Mouse (Mus musculus) MEL (cell line): ENCODE measurements around the gene Arhgap42. TPM values are rescaled to one million over a fixed set of nuclear protein-coding genes. Genes with fewer than 3 reads are reported as not detected.

ENCODE experiments used
- DNase-seq: peaks from one replicate; pipeline ENCODE4 v3.0.0; 2011; ENCODE audit warnings: low read depth, low spot score
- H3K27ac ChIP-seq: 2 replicates; pipeline ENCODE4 v1.5.1; 2012; ENCODE audit warnings: low read depth, mild to moderate bottlenecking, control low read depth, low read length, moderate library complexity; ENCODE audit not compliant: control insufficient read depth
- H3K27me3 ChIP-seq, 2 experiments: fragments of 150-350 bp in 1 of 2; sonication (generic) in 1 of 2; 2 replicates each; pipeline ENCODE4 v1.6.1; 2012; ENCODE audit warnings: low read length in 2 of 2, mild to moderate bottlenecking in 2 of 2, improper control_type of control experiment in 1 of 2, moderate library complexity in 1 of 2; ENCODE audit not compliant: insufficient read depth in 2 of 2, control insufficient read depth in 1 of 2
- H3K36me3 ChIP-seq, 2 experiments: 2 replicates each; pipeline ENCODE4 v1.6.1; 2012 to 2014; ENCODE audit warnings: low read length in 2 of 2, improper control_type of control experiment in 1 of 2, inconsistent platforms in 1 of 2, mild to moderate bottlenecking in 1 of 2; ENCODE audit not compliant: insufficient read depth in 2 of 2, control insufficient read depth in 1 of 2
- H3K4me1 ChIP-seq, 2 experiments: fragments of 150-350 bp in 1 of 2; sonication (generic) in 1 of 2; 2 replicates each; pipeline ENCODE4 v1.6.1; 2012; ENCODE audit warnings: low read length in 2 of 2, improper control_type of control experiment in 1 of 2, mild to moderate bottlenecking in 1 of 2; ENCODE audit not compliant: insufficient read depth in 2 of 2, control insufficient read depth in 1 of 2
- H3K4me3 ChIP-seq, 2 experiments: fragments of 150-350 bp in 1 of 2; sonication (generic) in 1 of 2; 2 replicates each; pipeline ENCODE4 v1.5.1; 2012; ENCODE audit warnings: low read depth in 2 of 2, low read length in 2 of 2, mild to moderate bottlenecking in 2 of 2, moderate library complexity in 2 of 2, control low read depth in 1 of 2, improper control_type of control experiment in 1 of 2; ENCODE audit not compliant: control insufficient read depth in 1 of 2, insufficient read depth in 1 of 2
- H3K79me2 ChIP-seq: 2 replicates; pipeline ENCODE4 v1.6.1; 2012; ENCODE audit warnings: mild to moderate bottlenecking, low read length, moderate library complexity; ENCODE audit not compliant: control insufficient read depth, poor library complexity, insufficient read depth
- H3K9ac ChIP-seq: 2 replicates; pipeline ENCODE4 v1.6.1; 2012; ENCODE audit warnings: low read depth, mild to moderate bottlenecking, control low read depth, low read length, moderate library complexity; ENCODE audit not compliant: control insufficient read depth, poor library complexity, severe bottlenecking
- H3K9me3 ChIP-seq: fragments of 150-350 bp; sonication (generic); replicated peaks from 2 replicates; pipeline ENCODE4 v1.6.1; 2012; ENCODE audit warnings: mild to moderate bottlenecking, low read length, improper control_type of control experiment, moderate library complexity; ENCODE audit not compliant: insufficient read depth
- BHLHE40 ChIP-seq: IDR thresholded peaks from 2 replicates; pipeline ENCODE4 v1.6.1; 2012; ENCODE audit warnings: low read depth, mild to moderate bottlenecking, inconsistent platforms, low read length, improper control_type of control experiment, borderline replicate concordance
- CHD2 ChIP-seq: IDR thresholded peaks from 2 replicates; pipeline ENCODE4 v1.6.1; 2011; ENCODE audit warnings: low read length, improper control_type of control experiment
- ELF1 ChIP-seq: IDR thresholded peaks from 2 replicates; pipeline ENCODE4 v1.6.1; 2014; ENCODE audit warnings: low read depth, mild to moderate bottlenecking, inconsistent platforms, low read length, improper control_type of control experiment, moderate library complexity
- ETS1 ChIP-seq: IDR thresholded peaks from 2 replicates; pipeline ENCODE4 v1.6.1; 2012; ENCODE audit warnings: low read depth, mild to moderate bottlenecking, inconsistent platforms, low read length, improper control_type of control experiment, moderate library complexity
- GABPA ChIP-seq: IDR thresholded peaks from 2 replicates; pipeline ENCODE4 v1.6.1; 2012; ENCODE audit warnings: low read depth, mild to moderate bottlenecking, inconsistent platforms, low read length, improper control_type of control experiment, moderate library complexity
- HCFC1 ChIP-seq: IDR thresholded peaks from 2 replicates; pipeline ENCODE4 v1.6.1; 2012; ENCODE audit warnings: low read depth, mild to moderate bottlenecking, inconsistent platforms, low read length, improper control_type of control experiment, moderate library complexity
- JUND ChIP-seq: IDR thresholded peaks from 2 replicates; pipeline ENCODE4 v1.6.1; 2011; ENCODE audit warnings: low read depth, mild to moderate bottlenecking, improper control_type of control experiment, low read length
- MAFK ChIP-seq: IDR thresholded peaks from 2 replicates; pipeline ENCODE4 v1.6.1; 2011; ENCODE audit warnings: low read depth, mild to moderate bottlenecking, low read length, improper control_type of control experiment, borderline replicate concordance
- MAZ ChIP-seq: IDR thresholded peaks from 2 replicates; pipeline ENCODE4 v1.6.1; 2012; ENCODE audit warnings: low read depth, mild to moderate bottlenecking, inconsistent platforms, low read length, improper control_type of control experiment
- MYB ChIP-seq: IDR thresholded peaks from 2 replicates; pipeline ENCODE4 v1.6.1; 2011; ENCODE audit warnings: mild to moderate bottlenecking, low read depth, low read length, improper control_type of control experiment
- NRF1 ChIP-seq: IDR thresholded peaks from 2 replicates; pipeline ENCODE4 v1.6.1; 2014; ENCODE audit warnings: low read depth, mild to moderate bottlenecking, inconsistent platforms, low read length, improper control_type of control experiment, moderate library complexity; ENCODE audit not compliant: poor library complexity, insufficient read depth, severe bottlenecking
- POLR2AphosphoS2 ChIP-seq: IDR thresholded peaks from 2 replicates; pipeline ENCODE4 v1.6.1; 2011; ENCODE audit warnings: low read length, improper control_type of control experiment
- POLR2AphosphoS5 ChIP-seq: IDR thresholded peaks from 2 replicates; pipeline ENCODE4 v1.6.1; 2012; ENCODE audit warnings: low read depth, borderline replicate concordance, mild to moderate bottlenecking, inconsistent platforms, low read length, moderate library complexity, mixed read lengths
- SIN3A ChIP-seq: IDR thresholded peaks from 2 replicates; pipeline ENCODE4 v1.6.1; 2012; ENCODE audit warnings: low read length, improper control_type of control experiment, inconsistent platforms
- TAL1 ChIP-seq: IDR thresholded peaks from 2 replicates; pipeline ENCODE4 v1.6.1; 2012; ENCODE audit warnings: mild to moderate bottlenecking, inconsistent platforms, low read length, moderate library complexity, mixed read lengths
- TCF12 ChIP-seq: IDR thresholded peaks from 2 replicates; pipeline ENCODE4 v1.6.1; 2014; ENCODE audit warnings: low read depth, mild to moderate bottlenecking, inconsistent platforms, low read length, improper control_type of control experiment, moderate library complexity
- UBTF ChIP-seq: IDR thresholded peaks from 2 replicates; pipeline ENCODE4 v1.6.1; 2012; ENCODE audit warnings: low read depth, mild to moderate bottlenecking, inconsistent platforms, low read length, improper control_type of control experiment, moderate library complexity, borderline replicate concordance; ENCODE audit not compliant: insufficient read depth
- ZNF384 ChIP-seq: IDR thresholded peaks from 2 replicates; pipeline ENCODE4 v1.6.1; 2012; ENCODE audit warnings: low read depth, mild to moderate bottlenecking, inconsistent platforms, low read length, improper control_type of control experiment
- polyA plus RNA-seq, 2 experiments: library from polyadenylated mRNA; stranded (reverse) in 1 of 2; unstranded in 1 of 2; fragments of >175 nt in 1 of 2; fragments of >200 nt in 1 of 2; gene quantifications; 2 replicates each; pipeline versions ENCODE4 v1.2.1 to v1.2.4; 2012; ENCODE audit warnings: low replicate concordance in 2 of 2, low read depth in 1 of 2; ENCODE audit not compliant: insufficient read length in 2 of 2, insufficient read depth in 1 of 2, missing spikeins in 1 of 2
- total RNA-seq: library from RNA; depleted of rRNA; stranded (reverse); fragments of 300-350 nt; gene quantifications from 2 replicates; pipeline ENCODE4 v1.2.3, GENCODE M21; 2012

Gene Arhgap42
- total and polyA plus RNA-seq, 3 experiments = not detected

DNA sequence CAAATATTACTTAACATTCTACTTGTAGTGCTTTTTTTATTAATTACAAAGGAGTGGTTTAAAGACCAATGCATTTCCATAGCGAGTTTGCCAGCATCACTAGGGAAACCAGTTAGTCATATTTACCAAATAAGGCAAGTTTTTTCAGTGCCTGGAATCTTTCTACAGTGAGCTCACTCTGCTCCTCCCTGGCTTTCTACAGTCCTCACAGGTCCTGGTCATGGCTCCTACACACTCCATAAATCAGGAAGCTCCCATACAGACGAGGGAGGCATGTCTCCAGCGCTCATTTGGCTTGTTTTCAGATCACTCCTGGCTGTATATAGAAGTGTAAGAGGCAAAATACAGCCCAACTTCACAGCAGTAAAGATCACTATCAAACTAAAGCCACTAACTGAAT is 134.1 kb downstream of the Arhgap42 start:
- Histone ChIP-seq H3K9ac (no peak overlapping the region), H3K27me3 (no peaks in the 10 kb centered on the region), H3K36me3 (no peaks in the 10 kb centered on the region), H3K4me1 (no peaks in the 10 kb centered on the region), H3K27ac (no peak overlapping the region), H3K9me3 (no peaks in the 10 kb centered on the region), H3K4me3 (no peak overlapping the region), H3K79me2 (no peaks in the 10 kb centered on the region)
- TF ChIP-seq CHD2 = no peak
- TF ChIP-seq GABPA = no peak
- TF ChIP-seq ZNF384 = no peak
- TF ChIP-seq JUND = no peak
- no peak for TF ChIP-seq TCF12
- no peak for TF ChIP-seq ELF1
- TF ChIP-seq MAZ = no peak
- DNase-seq = no peak

DNA sequence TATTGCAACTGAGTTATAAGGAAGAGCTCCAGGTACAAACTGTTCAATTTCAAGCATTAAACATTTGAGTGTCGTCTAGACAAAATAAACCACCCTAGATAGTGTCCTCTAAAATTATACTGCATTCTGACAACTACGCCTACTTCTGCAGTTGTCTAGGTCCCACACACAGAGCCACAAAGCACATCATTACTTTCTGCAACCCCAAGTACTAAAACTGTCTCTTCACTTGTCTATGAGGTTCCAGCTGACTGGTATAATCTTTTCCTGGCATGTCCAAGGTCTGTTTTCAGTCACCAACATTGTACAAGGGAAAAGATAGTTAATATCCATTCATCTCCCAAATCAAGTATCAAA is 136.8 kb downstream of the Arhgap42 start:
- TF ChIP-seq ETS1 = no peak
- TF ChIP-seq ELF1 = no peak
- no peak for TF ChIP-seq CHD2
- TF ChIP-seq POLR2AphosphoS5 = no peak
- no peak for TF ChIP-seq MAFK
- TF ChIP-seq MYB = no peak
- TF ChIP-seq SIN3A = no peak
- no peak for TF ChIP-seq BHLHE40
- no peak for TF ChIP-seq POLR2AphosphoS2
- TF ChIP-seq TCF12 = no peak
- TF ChIP-seq NRF1 = no peak
- TF ChIP-seq TAL1 = no peak
- TF ChIP-seq UBTF = no peak
- no peak for TF ChIP-seq HCFC1
- no peaks in the 10 kb centered on the region for H3K79me2 ChIP-seq
- H3K27ac ChIP-seq = no peak overlapping the region

More for the DNA sequence above, 136.8 kb downstream of the Arhgap42 start:
- Histone ChIP-seq H3K27me3 (no peaks in the 10 kb centered on the region), H3K36me3 (no peaks in the 10 kb centered on the region), H3K4me1 (no peaks in the 10 kb centered on the region), H3K4me3 (no peak overlapping the region), H3K9me3 (no peaks in the 10 kb centered on the region), H3K9ac (no peak overlapping the region)
- DNase-seq = no peak
